Mouse (Mus musculus): Measurements from ENCODE around the gene Cdipt.

The Cdipt gene

DNA sequence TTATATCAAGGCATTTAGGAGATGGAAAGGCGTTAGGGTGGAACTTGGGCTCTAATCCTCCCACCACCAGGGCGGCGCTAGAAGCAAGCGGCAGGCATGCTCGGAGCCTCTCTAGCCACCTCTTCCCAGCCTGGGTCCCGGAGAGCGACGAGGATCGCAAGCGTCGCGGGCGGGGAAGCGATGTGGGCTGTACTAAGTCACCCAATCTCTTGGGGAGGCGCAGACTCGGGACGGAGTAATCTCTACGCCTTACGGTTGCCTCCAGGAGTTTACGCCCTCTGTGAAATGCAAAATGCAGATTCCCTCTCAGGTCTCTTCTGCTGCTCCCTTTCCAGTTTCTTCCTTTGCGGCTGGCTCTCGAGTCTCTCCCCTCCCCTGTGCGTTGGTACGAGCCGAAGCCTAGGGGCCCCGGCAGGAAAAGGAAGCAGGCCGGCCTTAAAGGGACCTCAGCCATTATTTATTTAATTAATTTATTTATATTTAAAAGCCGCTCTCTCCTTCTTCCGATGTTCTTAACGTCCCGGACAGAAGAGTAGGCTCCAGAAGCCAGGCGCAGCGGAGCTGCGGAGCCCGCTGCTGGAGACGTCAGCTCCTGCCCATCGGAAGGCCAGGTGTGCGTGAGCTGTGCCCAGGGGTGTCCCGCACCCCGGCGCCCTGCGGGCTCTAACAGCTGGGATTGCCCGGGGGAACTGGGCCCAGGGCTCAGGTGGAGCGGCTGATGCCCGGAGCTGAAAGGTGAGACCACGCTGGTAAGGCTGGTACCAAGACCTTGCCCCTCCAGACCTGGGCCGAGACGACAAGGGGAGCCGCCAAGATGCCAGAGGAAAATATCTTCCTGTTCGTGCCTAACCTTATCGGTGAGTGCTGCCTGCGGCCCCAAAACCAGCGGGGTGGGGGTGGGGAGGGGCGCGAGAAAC lies 494 bp downstream of the Cdipt start, which contains the start of gene Cdiptos:
TSS of gene Cdiptos (minus strand) at position 149 of the 917 bp plus-strand sequence.
- peak; percentile 93 for DNase-seq (ENCODE audit: low spot score)

DNA sequence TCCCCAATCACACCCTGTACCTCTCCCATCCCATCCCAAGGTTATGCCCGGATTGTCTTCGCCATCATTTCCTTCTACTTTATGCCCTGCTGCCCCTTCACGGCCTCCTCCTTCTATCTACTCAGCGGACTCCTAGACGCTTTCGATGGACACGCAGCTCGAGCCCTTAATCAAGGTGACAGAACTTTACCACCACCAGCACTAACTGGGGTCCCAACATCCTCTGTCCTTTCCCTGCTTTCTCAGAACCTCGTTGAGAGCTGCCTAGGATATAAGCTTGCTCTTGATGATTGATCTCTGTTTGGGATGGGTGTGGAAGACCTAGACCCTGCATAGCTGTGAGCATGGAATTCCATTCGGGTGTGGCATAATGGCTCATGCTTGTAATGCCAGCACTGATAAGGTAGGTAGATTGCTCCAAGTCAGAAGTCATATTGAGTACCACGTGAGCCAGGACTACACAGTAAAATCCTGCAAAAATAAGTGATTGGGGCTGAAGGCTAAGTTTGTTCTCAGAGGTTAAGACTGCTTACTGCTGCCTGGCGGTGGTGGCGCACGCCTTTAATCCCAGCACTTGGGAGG lies 1.3 kb downstream of the Cdipt start:
- no peak for DNase-seq (ENCODE audit: low spot score)

DNA sequence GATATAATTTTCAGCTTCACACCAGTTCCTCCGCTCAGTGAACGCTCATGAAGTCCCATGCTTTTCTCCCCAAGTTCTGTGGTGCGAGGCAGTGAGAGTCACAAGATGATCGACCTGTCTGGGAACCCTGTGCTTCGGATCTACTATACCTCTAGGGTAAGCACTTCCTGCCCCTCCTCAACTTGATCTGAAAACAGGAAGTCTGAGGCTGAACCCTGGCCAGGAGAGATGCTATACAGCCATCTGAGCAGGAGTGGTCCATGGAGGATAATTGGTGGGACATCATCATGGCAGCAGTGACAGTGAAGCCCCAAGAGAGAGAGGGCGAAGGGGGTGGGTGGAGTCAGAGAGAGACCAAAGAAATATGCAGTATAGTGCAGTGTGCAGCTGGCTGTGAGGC lies 3.1 kb downstream of the Cdipt start:
- DNase-seq (ENCODE audit: low spot score), result peak; percentile 46

GRCm38 (mm10) chr7:126981601-126982000 lies 5.9 kb downstream of the Cdipt start:
- no peak for DNase-seq (ENCODE audit: low spot score)

GRCm38 (mm10) chr7:126982054-126982453 lies 6.3 kb downstream of the Cdipt start:
- DNase-seq (ENCODE audit: low spot score), result no peak

GRCm38 (mm10) chr7:126983113-126983512 lies 7.4 kb downstream of the Cdipt start:
- no peak for DNase-seq (ENCODE audit: low spot score)

DNA sequence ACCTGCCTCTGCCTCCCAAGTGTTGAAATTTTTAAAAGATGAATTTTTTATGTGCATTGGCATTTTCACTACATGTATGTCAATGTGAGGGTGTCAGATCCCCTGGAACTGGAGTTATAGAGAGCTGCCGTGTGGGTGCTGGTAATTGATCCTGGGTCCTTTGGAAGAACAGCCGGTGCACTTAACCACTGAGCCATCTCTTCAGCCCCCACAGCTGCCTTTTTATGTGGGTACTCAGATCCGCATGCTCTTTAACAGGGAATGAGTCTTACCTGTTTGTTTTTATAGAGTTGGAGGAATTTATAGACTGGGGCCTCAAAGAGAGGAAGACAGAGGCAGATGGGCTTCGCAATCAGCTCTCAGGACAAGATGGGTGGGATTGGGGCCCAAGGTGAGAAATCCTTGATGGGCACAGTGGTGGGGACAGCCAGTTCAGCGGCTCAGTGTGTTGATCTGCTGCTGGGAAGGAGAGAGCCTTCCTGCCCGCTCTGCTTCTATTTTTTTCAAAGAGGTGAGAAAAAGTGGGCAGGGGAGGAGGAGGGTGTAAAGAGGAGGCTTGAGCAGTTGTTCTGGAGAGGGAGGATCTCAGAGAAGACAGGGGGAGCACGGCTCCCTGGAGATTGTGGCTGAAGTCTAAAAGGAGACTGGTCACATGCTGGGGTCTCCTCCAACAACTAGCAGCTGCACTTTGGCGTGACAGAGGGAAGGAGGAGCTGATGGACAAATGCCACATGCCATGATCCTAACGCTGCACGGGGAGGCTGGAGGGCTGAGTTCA lies 9.1 kb downstream of the Cdipt start:
- DNase-seq (ENCODE audit: low spot score), result no peak

DNA sequence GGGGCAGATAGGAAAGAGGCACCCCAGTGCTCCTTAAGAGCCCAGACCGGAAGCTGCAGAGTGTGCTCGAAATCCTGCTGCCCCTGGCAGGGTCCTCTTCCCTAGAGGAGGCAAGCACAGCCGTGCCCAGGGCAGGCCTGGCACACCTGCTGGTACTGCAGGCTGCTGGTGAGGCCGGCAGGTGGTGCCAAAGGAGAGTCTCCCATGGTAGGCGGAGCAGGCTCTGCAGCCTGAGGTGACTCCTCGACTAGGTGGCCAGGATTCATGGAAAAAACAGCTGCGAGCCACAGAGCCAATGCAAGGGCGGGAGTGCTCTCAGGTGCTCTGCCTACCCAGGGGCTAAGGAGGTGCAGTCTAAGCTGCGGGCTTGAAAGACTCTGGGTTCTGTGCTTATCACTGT lies 10.6 kb downstream of the Cdipt start:
- peak; percentile 34 for DNase-seq (ENCODE audit: low spot score)

- no peak for DNase-seq (ENCODE audit: low spot score)
Measured at GRCm38 (mm10) chr7:126988816-126989215, 13.1 kb downstream of the Cdipt start.

GRCm38 (mm10) chr7:126996449-126996848 lies 20.7 kb downstream of the Cdipt start:
- no peak for DNase-seq (ENCODE audit: low spot score)

GRCm38 (mm10) chr7:126999568-126999967 lies 23.9 kb downstream of the Cdipt start:
- DNase-seq (ENCODE audit: low spot score), result peak; percentile 80

GRCm38 (mm10) chr7:127003620-127004019 lies 27.9 kb downstream of the Cdipt start:
- no peak for DNase-seq (ENCODE audit: low spot score)

- DNase-seq (ENCODE audit: low spot score), result no peak
Measured at GRCm38 (mm10) chr7:127004122-127004875, 28.6 kb downstream of the Cdipt start.

GRCm38 (mm10) chr7:127007313-127008024 lies 31.8 kb downstream of the Cdipt start:
- no peak for DNase-seq (ENCODE audit: low spot score)

DNA sequence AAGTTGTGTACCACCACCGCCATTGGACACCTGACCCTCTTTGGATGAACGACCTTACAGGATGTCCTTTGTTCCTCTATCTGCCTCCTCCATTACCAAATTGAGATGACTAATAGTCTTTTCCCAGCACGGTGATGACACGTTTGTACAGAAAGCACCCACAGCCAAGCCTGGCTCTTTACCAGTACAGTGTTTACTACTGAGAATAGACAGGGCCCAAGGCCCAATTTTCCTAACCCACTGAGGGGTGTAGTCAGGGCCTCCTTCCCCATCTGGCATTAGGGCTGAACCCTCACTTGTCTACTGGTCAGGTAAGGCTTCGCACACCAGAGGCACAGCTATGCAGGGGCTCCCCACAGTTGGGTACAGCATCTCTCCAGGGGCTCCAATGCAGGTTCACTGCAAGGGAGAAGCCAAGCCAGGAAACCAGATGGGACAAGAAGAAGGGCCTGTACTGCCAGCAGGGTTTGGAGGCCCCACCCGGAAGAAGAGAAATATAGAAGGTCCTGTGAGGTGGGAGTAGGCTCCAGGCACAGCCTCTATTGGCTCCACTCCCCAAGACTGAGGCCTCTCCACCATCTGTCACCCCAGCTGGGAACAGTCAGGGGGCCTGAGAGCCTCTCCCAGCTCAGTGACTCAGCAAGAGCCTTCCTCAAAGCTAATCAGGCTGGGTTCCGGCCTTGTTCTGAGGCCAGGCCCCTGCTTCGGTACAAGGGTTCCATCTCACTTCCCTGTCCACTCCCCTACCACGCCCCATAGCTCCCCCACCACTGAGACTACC lies 32.7 kb downstream of the Cdipt start:
- no peak for DNase-seq (ENCODE audit: low spot score)

- DNase-seq (ENCODE audit: low spot score), result no peak
Measured at GRCm38 (mm10) chr7:127009307-127010085, 33.8 kb downstream of the Cdipt start.

DNA sequence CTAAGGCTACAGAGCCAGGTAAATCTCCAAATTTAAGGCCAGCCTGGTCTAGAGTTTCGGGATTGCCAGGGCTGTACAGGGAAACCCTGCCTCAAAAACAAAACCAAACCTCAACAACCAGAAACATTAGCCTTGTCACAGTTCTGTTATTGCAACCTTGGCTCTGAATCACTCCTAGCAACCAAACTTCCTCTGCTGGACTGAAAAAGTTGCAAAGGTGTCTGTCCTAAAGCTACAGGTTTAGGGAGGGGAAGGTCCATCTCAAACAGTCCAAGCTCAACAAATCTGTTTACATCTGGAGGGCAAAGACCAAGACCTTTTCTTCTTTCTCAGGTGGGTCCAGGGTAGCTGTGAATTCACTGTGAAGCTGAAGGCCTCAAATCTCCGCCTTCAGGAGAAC lies 35.3 kb downstream of the Cdipt start:
- no peak for DNase-seq (ENCODE audit: low spot score)

DNA sequence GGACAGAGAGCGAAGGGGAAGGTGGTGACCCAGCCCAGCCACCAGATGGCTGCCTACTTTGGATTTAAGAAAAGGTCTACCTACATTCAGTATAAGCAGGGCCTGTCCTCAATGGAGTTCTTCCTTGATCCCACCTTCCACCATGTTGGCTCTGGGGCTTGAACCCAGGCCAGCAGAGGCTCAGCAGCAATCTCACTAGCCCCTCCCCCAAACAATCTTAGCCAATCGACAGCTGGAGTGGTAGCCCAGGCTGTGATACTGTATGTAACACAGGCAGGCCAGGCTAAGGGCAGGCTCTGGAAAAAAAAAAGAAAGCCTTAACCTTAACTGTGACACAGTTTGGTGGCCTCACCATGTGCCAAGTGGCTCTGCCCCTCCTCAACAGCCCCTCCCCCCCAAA lies 36.0 kb downstream of the Cdipt start:
- no peak for DNase-seq (ENCODE audit: low spot score)

GRCm38 (mm10) chr7:127012374-127012773 lies 36.7 kb downstream of the Cdipt start:
- DNase-seq (ENCODE audit: low spot score), result no peak

DNA sequence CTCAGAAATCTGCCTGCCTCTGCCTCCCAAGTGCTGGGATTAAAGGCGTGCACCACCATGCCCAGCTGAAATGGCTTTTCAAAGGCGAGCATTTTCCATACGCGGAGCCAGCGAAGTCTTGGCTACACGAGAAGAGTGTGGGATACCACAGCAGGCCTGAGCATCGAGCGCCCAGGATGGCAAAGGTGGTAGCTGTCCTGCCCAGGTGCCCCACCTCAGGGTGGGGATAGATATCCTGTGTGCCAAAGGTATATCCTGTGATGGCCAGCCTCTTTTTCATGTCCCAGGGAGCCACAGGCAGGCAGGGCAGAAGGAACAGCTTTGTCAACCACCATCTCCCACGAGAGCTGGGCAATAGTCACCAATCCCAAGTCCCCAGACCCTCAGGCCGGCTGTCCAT lies 37.1 kb downstream of the Cdipt start:
- DNase-seq (ENCODE audit: low spot score), result no peak
